Mouse (Mus musculus): ENCODE data around the gene Derl3. TPM values are rescaled to one million over a fixed set of nuclear protein-coding genes. Genes with fewer than 3 reads are reported as not detected.
"Not testable (repeated sequence)": the region's sequence is repeated elsewhere in the genome, so short reads cannot be mapped to it uniquely, and the experiment has no call there.

Gene Derl3
- total RNA-seq, 1 experiment from 2014 or later, result not detected

GRCm38 (mm10) chr10:75872025-75872914 lies 20.9 kb upstream of the Derl3 start:
- ATAC-seq (replicated peaks; ENCODE audit: low read depth, poor library complexity, severe bottlenecking), result peak; percentile 59; the same call in 1 of the 2 replicates

- ATAC-seq (replicated peaks; ENCODE audit: low read depth, poor library complexity, severe bottlenecking), result peak; percentile 84
These were observed 20.2 kb upstream of the Derl3 start for GRCm38 (mm10) chr10:75872915-75873542.

GRCm38 (mm10) chr10:75873543-75874170 lies 19.6 kb upstream of the Derl3 start:
- ATAC-seq (replicated peaks; ENCODE audit: low read depth, poor library complexity, severe bottlenecking), result no peak

GRCm38 (mm10) chr10:75878836-75879235 lies 14.4 kb upstream of the Derl3 start:
- no peak for ATAC-seq (replicated peaks; ENCODE audit: low read depth, poor library complexity, severe bottlenecking)

- ATAC-seq (replicated peaks; ENCODE audit: low read depth, poor library complexity, severe bottlenecking), result no peak
These were observed 12.9 kb upstream of the Derl3 start for GRCm38 (mm10) chr10:75880351-75880750.

- ATAC-seq (replicated peaks; ENCODE audit: low read depth, poor library complexity, severe bottlenecking), result no peak
These were observed 12.2 kb upstream of the Derl3 start for GRCm38 (mm10) chr10:75880771-75881577.

DNA sequence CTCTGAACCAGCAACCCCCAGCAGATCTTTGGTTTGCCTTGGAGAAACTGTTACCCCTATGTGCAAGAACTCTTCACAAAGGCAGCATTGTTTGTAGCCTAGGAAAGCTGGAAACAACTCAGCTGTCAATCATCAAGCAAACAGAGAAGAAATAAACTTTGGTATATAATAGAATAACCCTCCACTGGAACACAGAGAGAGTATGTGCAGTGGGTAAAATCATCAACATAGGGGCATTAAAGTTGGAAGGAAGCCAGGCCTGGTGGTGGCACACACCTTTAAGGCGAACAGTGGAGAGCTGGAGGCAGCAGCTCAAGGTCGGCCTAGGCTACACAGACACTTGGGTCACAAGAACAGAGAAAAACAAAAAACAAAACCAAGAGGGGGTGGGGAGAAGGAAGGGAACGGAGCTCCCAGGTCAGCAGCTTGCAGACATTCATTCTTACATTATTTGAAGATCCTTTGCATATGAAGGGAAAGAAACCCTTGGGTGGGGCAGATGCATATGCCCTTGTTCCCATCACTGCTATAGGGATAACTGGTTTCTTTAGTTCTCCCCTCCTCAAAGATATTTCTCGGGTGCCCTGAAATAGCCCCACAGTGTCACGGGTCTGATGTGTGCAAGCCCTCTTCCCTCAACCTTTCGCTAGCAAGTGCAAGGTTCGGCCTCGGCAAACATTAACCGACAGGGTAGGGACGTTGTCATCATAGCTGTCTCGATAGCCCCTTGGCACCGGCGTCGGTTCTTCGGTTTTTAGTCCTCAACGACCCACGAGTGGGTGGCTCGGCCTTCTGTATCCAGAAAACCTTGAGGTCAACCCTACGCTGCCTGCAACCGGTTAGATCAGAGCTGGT lies 11.4 kb upstream of the Derl3 start:
- no peak for ATAC-seq (replicated peaks; ENCODE audit: low read depth, poor library complexity, severe bottlenecking)

- no peak for ATAC-seq (replicated peaks; ENCODE audit: low read depth, poor library complexity, severe bottlenecking)
These were observed 10.6 kb upstream of the Derl3 start for GRCm38 (mm10) chr10:75882433-75883231.

DNA sequence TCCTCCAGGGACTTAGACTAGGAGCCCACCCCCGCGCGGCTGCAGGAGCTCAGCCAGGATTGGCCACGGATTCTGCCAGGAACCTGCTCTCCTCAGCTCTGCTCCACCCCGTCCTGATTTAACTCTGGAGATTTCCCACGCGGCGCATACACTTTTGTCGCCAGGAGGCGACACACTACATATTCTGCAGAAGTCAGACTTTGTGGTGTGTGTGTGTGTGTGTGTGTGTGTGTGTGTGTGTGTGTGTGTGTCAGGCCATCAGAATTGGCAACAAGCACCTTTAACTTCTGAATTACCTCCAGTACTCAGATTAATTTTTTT lies 10.0 kb upstream of the Derl3 start:
- ATAC-seq (replicated peaks; ENCODE audit: low read depth, poor library complexity, severe bottlenecking), result peak; percentile 86

GRCm38 (mm10) chr10:75884742-75885141 lies 8.5 kb upstream of the Derl3 start:
- no peak for ATAC-seq (replicated peaks; ENCODE audit: low read depth, poor library complexity, severe bottlenecking)

DNA sequence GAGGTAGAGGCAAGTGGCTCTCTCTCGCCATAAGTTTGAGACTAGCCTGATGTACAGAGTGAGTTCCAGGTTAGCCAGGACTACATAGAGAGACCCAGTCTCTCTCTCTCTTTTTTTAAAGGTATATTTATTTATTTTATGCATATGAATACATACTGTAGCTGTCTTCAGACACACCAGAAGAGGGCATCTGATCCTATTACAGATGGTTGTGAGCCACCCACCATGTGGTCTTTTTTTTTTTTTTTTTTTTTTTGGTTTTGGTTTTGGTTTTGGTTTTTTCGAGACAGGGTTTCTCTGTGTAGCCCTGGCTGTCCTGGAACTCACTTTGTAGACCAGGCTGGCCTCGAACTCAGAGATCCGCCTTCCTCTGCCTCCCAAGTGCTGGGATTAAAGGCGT lies 5.7 kb upstream of the Derl3 start:
- ATAC-seq (replicated peaks; ENCODE audit: low read depth, poor library complexity, severe bottlenecking), result not testable (repeated sequence)

GRCm38 (mm10) chr10:75889406-75890153 lies 3.6 kb upstream of the Derl3 start:
- no peak for ATAC-seq (replicated peaks; ENCODE audit: low read depth, poor library complexity, severe bottlenecking)

- no peak for ATAC-seq (replicated peaks; ENCODE audit: low read depth, poor library complexity, severe bottlenecking)
These were observed 1.4 kb downstream of the Derl3 start for GRCm38 (mm10) chr10:75894601-75895000.

DNA sequence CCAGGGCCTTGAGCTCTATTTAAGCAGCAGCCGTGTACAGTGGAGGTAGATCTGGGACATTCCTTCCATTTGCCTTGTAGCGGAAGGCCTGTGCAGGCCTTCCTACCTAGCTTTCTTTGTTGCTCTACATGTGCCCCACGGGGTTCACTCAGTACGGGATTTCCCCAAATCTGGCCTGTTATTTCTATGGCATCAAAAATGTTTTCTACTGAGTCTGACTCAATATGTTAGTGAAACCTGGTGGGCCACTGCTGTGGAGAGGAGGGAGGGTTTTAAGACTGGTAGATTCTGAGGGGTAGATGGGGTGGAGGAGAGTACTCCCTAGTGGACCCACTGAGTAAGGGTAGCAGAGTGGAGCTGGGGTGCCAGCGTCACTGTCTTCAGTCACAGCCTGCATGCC lies 2.5 kb downstream of the Derl3 start:
- no peak for ATAC-seq (replicated peaks; ENCODE audit: low read depth, poor library complexity, severe bottlenecking)

- no peak for ATAC-seq (replicated peaks; ENCODE audit: low read depth, poor library complexity, severe bottlenecking)
These were observed 3.0 kb downstream of the Derl3 start for GRCm38 (mm10) chr10:75896208-75896607.

DNA sequence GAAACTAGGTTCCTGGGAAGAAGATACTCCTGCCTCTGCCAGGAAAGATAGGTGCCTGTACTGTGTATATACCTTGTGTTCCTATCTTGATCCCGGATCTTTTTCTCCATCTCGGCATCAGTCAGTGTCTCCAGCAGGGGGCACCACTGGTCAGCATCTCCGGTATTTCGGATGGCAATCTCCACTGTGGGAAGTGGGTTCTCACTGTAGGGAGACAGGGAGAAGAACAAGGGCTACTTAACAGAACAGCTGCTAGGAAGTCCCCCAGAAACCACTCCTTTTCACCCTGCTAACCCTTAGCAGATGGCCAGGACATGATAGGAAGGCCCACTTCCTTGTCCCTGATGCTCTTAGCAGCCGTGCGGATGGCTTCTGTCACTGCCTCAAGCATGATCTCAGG lies 4.2 kb downstream of the Derl3 start:
- no peak for ATAC-seq (replicated peaks; ENCODE audit: low read depth, poor library complexity, severe bottlenecking)

GRCm38 (mm10) chr10:75898039-75898564 lies 4.9 kb downstream of the Derl3 start:
- ATAC-seq (replicated peaks; ENCODE audit: low read depth, poor library complexity, severe bottlenecking), result no peak

DNA sequence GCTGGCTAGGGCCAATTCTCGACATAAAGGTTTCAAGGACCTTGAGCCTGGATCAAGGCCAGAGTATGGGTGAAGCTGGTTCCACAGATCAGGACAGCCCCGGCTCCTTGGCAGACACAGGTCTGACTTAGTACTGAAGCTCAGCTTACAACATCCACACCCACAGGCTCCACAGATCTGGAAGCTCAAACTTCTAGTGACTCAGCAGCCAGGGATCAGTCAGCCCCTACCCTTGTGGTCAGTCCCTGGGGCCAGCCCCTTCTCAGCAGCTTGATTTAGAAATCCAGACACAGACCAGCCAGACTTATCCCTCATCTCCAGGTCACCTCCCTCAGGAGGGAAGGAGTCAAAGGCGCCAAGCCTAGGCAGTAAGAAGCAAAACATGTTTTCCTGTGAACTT lies 5.6 kb downstream of the Derl3 start:
- ATAC-seq (replicated peaks; ENCODE audit: low read depth, poor library complexity, severe bottlenecking), result no peak
